Mouse (Mus musculus) A20 (cell line): ENCODE measurements at regions not wholly inside any gene's neighbourhood (a gene's known extent, or its start where the extent isn't known, plus 50 kb on each side); places are given as distances from the start of the nearest gene placed in this dataset.

ENCODE experiments used
- DNase-seq: peaks from one replicate; pipeline ENCODE4 v3.0.0-alpha.2; 2011; ENCODE audit warnings: low read depth, low spot score

- no peak for DNase-seq
These were observed 271.5 kb upstream of the BC052040 start for GRCm38 (mm10) chr2:115309856-115310631.

- DNase-seq: no peak
These were observed 263.0 kb upstream of the BC052040 start for GRCm38 (mm10) chr2:115318551-115318950.

GRCm38 (mm10) chr2:115322582-115322981 lies 258.9 kb upstream of the BC052040 start:
- no peak for DNase-seq

- no peak for DNase-seq
These were observed 255.0 kb upstream of the BC052040 start for GRCm38 (mm10) chr2:115326526-115326925.

GRCm38 (mm10) chr2:115338178-115338577 lies 243.3 kb upstream of the BC052040 start:
- no peak for DNase-seq

GRCm38 (mm10) chr2:115339034-115339433 lies 242.5 kb upstream of the BC052040 start:
- DNase-seq: no peak

- DNase-seq: no peak
These were observed 239.2 kb upstream of the BC052040 start for GRCm38 (mm10) chr2:115342360-115342759.

- DNase-seq: no peak
These were observed 235.0 kb upstream of the BC052040 start for GRCm38 (mm10) chr2:115346551-115346950.

- no peak for DNase-seq
These were observed 233.3 kb upstream of the BC052040 start for GRCm38 (mm10) chr2:115348263-115348662.

- no peak for DNase-seq
These were observed 210.4 kb upstream of the BC052040 start for GRCm38 (mm10) chr2:115371072-115371471.

- no peak for DNase-seq
These were observed 206.2 kb upstream of the BC052040 start for GRCm38 (mm10) chr2:115375336-115375735.

GRCm38 (mm10) chr2:115384414-115385180 lies 196.9 kb upstream of the BC052040 start:
- no peak for DNase-seq

GRCm38 (mm10) chr2:115385207-115386168 lies 196.0 kb upstream of the BC052040 start:
- DNase-seq: no peak

- no peak for DNase-seq
These were observed 189.9 kb upstream of the BC052040 start for GRCm38 (mm10) chr2:115391575-115391974.

GRCm38 (mm10) chr2:115392082-115392762 lies 189.3 kb upstream of the BC052040 start:
- DNase-seq: no peak

GRCm38 (mm10) chr2:115394091-115394490 lies 187.4 kb upstream of the BC052040 start:
- DNase-seq: no peak

GRCm38 (mm10) chr2:115398550-115398949 lies 183.0 kb upstream of the BC052040 start:
- no peak for DNase-seq

GRCm38 (mm10) chr2:115399107-115399740 lies 182.3 kb upstream of the BC052040 start:
- no peak for DNase-seq

- no peak for DNase-seq
These were observed 181.4 kb upstream of the BC052040 start for GRCm38 (mm10) chr2:115399987-115400550.

- no peak for DNase-seq
These were observed 179.3 kb upstream of the BC052040 start for GRCm38 (mm10) chr2:115402246-115402645.
